Mouse (Mus musculus): ENCODE results near the gene Pank3. TPM values are rescaled to one million over a fixed set of nuclear protein-coding genes. Genes with fewer than 3 reads are reported as not detected.
"Not testable (repeated sequence)": the region's sequence is repeated elsewhere in the genome, so short reads cannot be mapped to it uniquely, and the experiment has no call there.

Pank3 gene
- polyA plus RNA-seq, 1 experiment from 2014 or later = 22.2 TPM

DNA sequence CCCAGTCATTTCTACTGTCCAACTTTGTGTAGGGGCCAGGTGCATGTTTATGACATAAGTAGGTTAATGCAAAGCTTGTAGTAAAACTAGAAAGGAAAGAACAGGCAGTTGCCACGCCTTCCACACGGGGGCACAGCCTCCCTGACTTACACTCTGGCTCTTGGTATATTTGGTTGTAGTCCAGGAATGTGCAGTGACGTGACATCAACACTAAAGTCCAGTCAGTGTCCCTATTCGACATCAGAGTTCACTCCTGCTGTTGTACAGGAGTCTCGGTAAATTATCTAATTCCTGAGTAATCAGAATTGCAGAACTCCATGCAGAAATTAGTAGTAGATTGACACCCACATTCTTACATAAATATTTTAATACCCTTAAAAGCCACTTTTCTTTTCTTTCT lies 13.8 kb downstream of the Pank3 start:
- Histone ChIP-seq H3K4me1 (replicated peaks) (no peaks in the 10 kb centered on the region), H3K4me3 (no peak overlapping the region), H3K36me3 (peaks cover 69% of the 10 kb centered on the region), H3K4me2 (no peak overlapping the region), H3K27me3 (no peaks in the 10 kb centered on the region), H3K27ac (replicated peaks) (no peak overlapping the region), H3K9ac (no peak overlapping the region), H3K9me3 (no peaks in the 10 kb centered on the region)
- ATAC-seq (ENCODE audit: low read depth) = no peak
- WGBS = 92% methylated on average over 5 of the region's 5 CpGs

GRCm38 (mm10) chr11:35784002-35784401 lies 14.7 kb downstream of the Pank3 start:
- ATAC-seq (ENCODE audit: low read depth) = no peak
- H3K36me3 ChIP-seq = peaks cover 60% of the 10 kb centered on the region
- WGBS = 91% methylated on average over 3 of the region's 3 CpGs

GRCm38 (mm10) chr11:35784537-35784936 lies 15.3 kb downstream of the Pank3 start:
- no peak for ATAC-seq (ENCODE audit: low read depth)
- H3K36me3 ChIP-seq = peaks cover 54% of the 10 kb centered on the region
- no peaks in the 10 kb centered on the region for H3K9me3 ChIP-seq
- H3K4me3 ChIP-seq = no peak overlapping the region
- H3K9ac ChIP-seq = no peak overlapping the region
- no peak overlapping the region for H3K4me2 ChIP-seq
- H3K27me3 ChIP-seq = no peaks in the 10 kb centered on the region
- H3K27ac ChIP-seq (replicated peaks) = no peak overlapping the region
- WGBS = 94% methylated on average over 4 of the region's 4 CpGs
- no peaks in the 10 kb centered on the region for H3K4me1 ChIP-seq (replicated peaks)

More at GRCm38 (mm10) chr11:35784002-35784401, 14.7 kb downstream of the Pank3 start:
- Histone ChIP-seq H3K9me3 (no peaks in the 10 kb centered on the region), H3K27ac (replicated peaks) (no peak overlapping the region), H3K4me1 (replicated peaks) (no peaks in the 10 kb centered on the region), H3K9ac (no peak overlapping the region), H3K4me3 (no peak overlapping the region), H3K27me3 (no peaks in the 10 kb centered on the region), H3K4me2 (no peak overlapping the region)

DNA sequence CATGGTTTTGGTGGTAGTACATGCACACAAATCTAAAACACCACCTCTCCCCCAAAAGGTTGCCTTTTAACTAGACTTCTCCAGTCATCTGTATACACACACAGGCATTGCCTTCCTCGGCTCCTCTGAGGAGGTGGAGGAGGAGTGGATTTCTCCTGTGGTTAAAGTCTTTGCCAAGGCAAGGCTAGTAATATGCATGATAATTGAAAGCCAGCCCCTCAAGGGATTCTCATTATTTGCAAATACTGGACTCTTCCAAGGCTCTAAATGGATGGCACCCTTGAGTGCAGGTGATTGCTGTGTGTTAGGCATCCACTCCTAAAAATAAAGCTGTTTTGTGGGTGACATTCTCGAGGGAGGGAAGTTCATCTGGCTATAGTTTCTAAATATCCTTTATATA lies 19.2 kb downstream of the Pank3 start:
- no peak overlapping the region for H3K27ac ChIP-seq (replicated peaks)
- peaks cover 43% of the 10 kb centered on the region for H3K36me3 ChIP-seq
- no peaks in the 10 kb centered on the region for H3K9me3 ChIP-seq
- WGBS = 50% methylated on average over 2 of the region's 2 CpGs
- H3K4me3 ChIP-seq = no peak overlapping the region
- no peaks in the 10 kb centered on the region for H3K27me3 ChIP-seq
- no peak overlapping the region for H3K4me2 ChIP-seq
- H3K9ac ChIP-seq = no peak overlapping the region
- no peak for ATAC-seq (ENCODE audit: low read depth)
- H3K4me1 ChIP-seq (replicated peaks) = no peaks in the 10 kb centered on the region

DNA sequence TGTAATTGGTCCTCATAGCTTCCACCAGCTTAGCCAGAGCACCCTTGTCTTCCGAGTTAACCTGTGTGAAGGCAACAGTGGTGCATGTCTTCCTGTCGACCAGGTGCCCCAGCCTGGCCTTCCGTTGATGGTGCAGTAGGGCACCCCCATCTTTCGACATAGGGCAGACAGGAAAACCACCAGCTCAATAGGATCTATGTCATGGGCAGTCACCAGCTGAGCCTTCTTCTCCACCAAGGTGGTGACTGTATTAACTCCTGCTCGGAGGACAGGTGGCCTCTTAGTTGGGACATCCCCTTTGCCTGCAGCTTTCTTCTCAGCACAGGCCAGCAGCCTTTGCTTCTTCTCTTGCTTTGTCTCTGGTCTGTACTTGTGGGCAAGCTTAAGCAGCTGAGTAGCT lies 23.5 kb downstream of the Pank3 start:
- H3K9me3 ChIP-seq; ATAC-seq (ENCODE audit: low read depth); H3K27ac ChIP-seq (replicated peaks); H3K4me2 ChIP-seq; H3K9ac ChIP-seq; H3K4me3 ChIP-seq: not testable (repeated sequence)
- 82% methylated on average over 5 of the region's 5 CpGs for WGBS
- Histone ChIP-seq H3K4me1 (replicated peaks) (peaks cover 19% of the 10 kb centered on the region), H3K36me3 (peaks cover 12% of the 10 kb centered on the region; the same call in 1 of the 2 replicates), H3K27me3 (peaks cover 29% of the 10 kb centered on the region)

DNA sequence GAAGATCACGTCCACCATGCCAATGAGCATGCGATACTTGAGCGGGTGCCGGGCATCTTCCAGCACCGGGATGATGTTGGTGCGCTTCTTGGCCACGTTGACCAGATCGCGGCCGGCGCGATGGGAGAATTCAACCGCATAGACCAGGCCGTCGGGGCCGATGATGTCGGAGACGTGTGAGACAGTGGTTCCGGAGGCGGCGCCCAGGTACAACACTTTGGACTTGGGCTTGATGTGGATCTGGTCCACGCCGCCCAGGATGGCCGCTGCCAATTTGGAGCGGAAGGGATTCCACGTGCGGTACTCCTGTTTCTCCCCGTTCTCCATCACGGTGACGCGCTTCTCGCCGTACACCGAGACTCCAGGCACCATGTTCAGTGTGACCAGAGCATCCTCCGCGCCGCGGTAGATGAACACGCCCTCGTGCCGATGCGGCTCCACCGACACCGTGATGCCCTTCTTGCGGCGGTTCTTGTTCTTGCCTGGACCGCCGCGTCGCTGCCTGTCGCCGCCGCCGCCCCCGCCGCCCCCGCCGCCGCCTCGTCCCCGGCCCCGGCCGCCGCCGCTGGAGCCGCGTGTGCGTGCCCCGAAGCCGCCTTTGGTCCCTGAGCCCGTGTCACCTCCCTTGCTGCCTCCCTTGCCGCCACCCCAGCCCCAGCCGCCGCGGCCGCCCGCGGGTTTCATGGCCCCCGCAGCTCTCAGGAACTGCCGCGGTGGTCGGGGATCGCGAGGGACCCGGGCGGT lies 28.6 kb downstream of the Pank3 start:
- 3% methylated on average over 63 of the region's 86 CpGs for WGBS
- Histone ChIP-seq H3K4me2 (peak overlapping the region; percentile 79), H3K27ac (replicated peaks) (peak overlapping the region; percentile 89), H3K27me3 (peaks cover 46% of the 10 kb centered on the region), H3K4me1 (replicated peaks) (peaks cover 36% of the 10 kb centered on the region), H3K36me3 (no peaks in the 10 kb centered on the region; the same call in 1 of the 2 replicates), H3K9ac (peak overlapping the region; percentile 89), H3K9me3 (no peaks in the 10 kb centered on the region), H3K4me3 (peak overlapping the region; percentile 72)
- peak; percentile 80 for ATAC-seq (ENCODE audit: low read depth)

GRCm38 (mm10) chr11:35798495-35798820 lies 29.2 kb downstream of the Pank3 start:
- Histone ChIP-seq H3K4me1 (replicated peaks) (peaks cover 36% of the 10 kb centered on the region), H3K4me3 (peak overlapping the region; percentile 72), H3K4me2 (peak overlapping the region; percentile 79), H3K27ac (replicated peaks) (peak overlapping the region; percentile 89), H3K36me3 (no peaks in the 10 kb centered on the region; the same call in 1 of the 2 replicates), H3K9ac (peak overlapping the region; percentile 89), H3K27me3 (peaks cover 46% of the 10 kb centered on the region), H3K9me3 (no peaks in the 10 kb centered on the region)
- ATAC-seq (ENCODE audit: low read depth) = peak; percentile 97
- WGBS = 1% methylated on average over 23 of the region's 23 CpGs

DNA sequence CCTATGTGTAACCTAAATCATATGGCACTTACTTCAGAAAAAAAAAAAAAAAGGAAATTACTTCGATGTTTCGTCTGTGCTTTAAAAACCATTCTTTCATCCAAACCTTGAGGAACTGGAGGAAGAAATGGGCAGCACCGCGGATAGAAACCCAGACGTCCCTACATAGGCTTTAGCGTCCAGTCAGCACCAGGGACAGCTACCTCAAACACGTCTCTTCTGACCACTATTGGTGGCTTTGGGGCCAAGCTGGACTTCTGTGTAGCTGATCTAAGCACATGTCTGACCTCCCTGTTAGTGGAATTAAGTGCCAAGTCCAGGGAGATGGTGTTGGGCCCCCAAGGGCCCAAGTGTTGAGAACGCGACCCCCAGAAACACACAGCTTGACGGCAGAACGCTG lies 29.6 kb downstream of the Pank3 start, which contains the start of gene Fbll1:
Gene Fbll1 (minus strand): TSS at position 11 of the 400 bp plus-strand sequence.
- 10% methylated on average over 11 of the region's 11 CpGs for WGBS
- peak within 1 kb of the TSS; percentile 89 for H3K9ac ChIP-seq
- no peaks in the 10 kb centered on the region for H3K9me3 ChIP-seq
- H3K4me1 ChIP-seq (replicated peaks) = peaks cover 36% of the 10 kb centered on the region
- peak within 1 kb of the TSS; percentile 72 for H3K4me3 ChIP-seq
- H3K36me3 ChIP-seq = no peaks in the 10 kb centered on the region; the same call in 1 of the 2 replicates
- H3K27ac ChIP-seq (replicated peaks) = peak within 1 kb of the TSS; percentile 89
- ATAC-seq (ENCODE audit: low read depth) = no peak
- peak within 1 kb of the TSS; percentile 79 for H3K4me2 ChIP-seq
- peaks cover 46% of the 10 kb centered on the region for H3K27me3 ChIP-seq

GRCm38 (mm10) chr11:35801332-35801731 lies 32.0 kb downstream of the Pank3 start:
- H3K4me3 ChIP-seq = no peak overlapping the region
- H3K9ac ChIP-seq = no peak overlapping the region
- WGBS = 79% methylated on average over 5 of the region's 5 CpGs
- H3K4me2 ChIP-seq = no peak overlapping the region
- peaks cover 31% of the 10 kb centered on the region for H3K4me1 ChIP-seq (replicated peaks)
- no peaks in the 10 kb centered on the region for H3K9me3 ChIP-seq
- H3K27me3 ChIP-seq = peaks cover 32% of the 10 kb centered on the region
- ATAC-seq (ENCODE audit: low read depth) = no peak
- no peak overlapping the region for H3K27ac ChIP-seq (replicated peaks)
- H3K36me3 ChIP-seq = 0 out of 2 replicates have a peak, but pooled peaks cover 3% of the 10 kb centered on the region

DNA sequence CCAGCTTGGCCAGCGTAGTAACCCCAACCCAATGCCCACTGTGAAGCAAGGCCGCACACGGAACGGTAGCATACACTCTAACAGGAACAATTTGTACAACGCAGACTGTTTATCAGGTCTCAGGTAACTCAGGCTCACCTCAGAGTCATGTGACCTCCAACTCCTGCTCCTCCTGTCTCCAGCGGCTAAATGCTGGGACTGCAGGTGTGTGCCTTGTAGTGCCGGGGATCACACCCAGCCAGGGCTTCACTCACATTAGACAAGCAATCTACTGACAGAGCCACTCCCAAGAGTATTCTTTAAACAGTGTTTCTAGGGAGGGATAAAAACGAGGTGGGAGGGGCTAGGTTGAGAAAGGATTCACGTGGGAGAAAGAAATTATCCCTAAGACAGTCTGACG lies 42.2 kb downstream of the Pank3 start:
- Histone ChIP-seq H3K4me3 (no peak overlapping the region), H3K27ac (replicated peaks) (no peak overlapping the region), H3K4me2 (no peak overlapping the region), H3K36me3 (peaks cover 100% of the 10 kb centered on the region), H3K9me3 (no peaks in the 10 kb centered on the region), H3K27me3 (no peaks in the 10 kb centered on the region), H3K9ac (no peak overlapping the region), H3K4me1 (replicated peaks) (no peaks in the 10 kb centered on the region)
- 82% methylated on average over 10 of the region's 10 CpGs for WGBS
- no peak for ATAC-seq (ENCODE audit: low read depth)

DNA sequence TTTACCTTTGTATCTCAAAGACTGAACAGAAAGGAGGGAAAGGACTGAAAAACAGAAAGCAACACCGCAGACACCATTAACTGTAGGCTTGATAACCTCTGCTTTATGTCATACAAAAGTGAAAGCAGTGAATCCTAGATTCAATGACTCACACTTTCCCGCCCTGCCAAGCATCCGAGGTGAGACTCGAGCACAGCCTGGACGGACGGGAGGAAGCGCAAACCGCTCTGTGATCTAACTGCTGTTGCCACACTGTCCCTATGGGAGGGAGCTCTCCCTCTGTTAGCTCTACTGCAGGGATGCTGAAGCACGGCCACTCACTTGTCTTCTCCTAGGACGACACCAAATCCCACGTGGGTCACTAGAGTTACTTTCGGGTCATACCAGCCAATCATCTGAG lies 47.0 kb downstream of the Pank3 start:
- Histone ChIP-seq H3K4me3 (no peak overlapping the region), H3K27me3 (no peaks in the 10 kb centered on the region), H3K9ac (no peak overlapping the region), H3K9me3 (no peaks in the 10 kb centered on the region), H3K4me1 (replicated peaks) (no peaks in the 10 kb centered on the region), H3K4me2 (no peak overlapping the region), H3K36me3 (peaks cover 98% of the 10 kb centered on the region), H3K27ac (replicated peaks) (no peak overlapping the region)
- WGBS = 93% methylated on average over 12 of the region's 12 CpGs
- no peak for ATAC-seq (ENCODE audit: low read depth)

GRCm38 (mm10) chr11:35827714-35828113 lies 58.4 kb downstream of the Pank3 start:
- Histone ChIP-seq H3K27me3 (no peaks in the 10 kb centered on the region), H3K4me2 (no peak overlapping the region), H3K9me3 (no peaks in the 10 kb centered on the region), H3K4me1 (replicated peaks) (peaks cover 12% of the 10 kb centered on the region), H3K9ac (no peak overlapping the region), H3K27ac (replicated peaks) (no peak overlapping the region), H3K36me3 (peaks cover 86% of the 10 kb centered on the region), H3K4me3 (no peak overlapping the region)
- no peak for ATAC-seq (ENCODE audit: low read depth)
- WGBS = 96% methylated on average over 6 of the region's 6 CpGs

- no peak overlapping the region for H3K4me2 ChIP-seq
- no peak overlapping the region for H3K9ac ChIP-seq
- WGBS = 80% methylated on average over 4 of the region's 4 CpGs
- no peaks in the 10 kb centered on the region for H3K27me3 ChIP-seq
- H3K4me3 ChIP-seq = no peak overlapping the region
- H3K4me1 ChIP-seq (replicated peaks) = peaks cover 24% of the 10 kb centered on the region
- peaks cover 52% of the 10 kb centered on the region for H3K36me3 ChIP-seq
- ATAC-seq (ENCODE audit: low read depth) = no peak
- H3K9me3 ChIP-seq = no peaks in the 10 kb centered on the region
- no peak overlapping the region for H3K27ac ChIP-seq (replicated peaks)
Measured at GRCm38 (mm10) chr11:35832139-35832538, 62.9 kb downstream of the Pank3 start.
